Mouse (Mus musculus) adrenal gland, postnatal 25 days (tissue): ENCODE results near the gene Rnf157. TPM values are rescaled to one million over a fixed set of nuclear protein-coding genes. Genes with fewer than 3 reads are reported as not detected.

ENCODE experiments used
- DNase-seq: peaks from one replicate; pipeline ENCODE4 v3.0.0; 2021; ENCODE audit warnings: mixed read lengths
- total RNA-seq: library from RNA; stranded (reverse); gene quantifications from 2 replicates; pipeline ENCODE4 v1.2.3, GENCODE M21; 2021

Rnf157 gene
- total RNA-seq, 1 experiment from 2014 or later = 8.9 TPM

- DNase-seq = no peak
Measured at GRCm38 (mm10) chr11:116298221-116298620, 114.6 kb downstream of the Rnf157 start.

- no peak for DNase-seq
Measured at GRCm38 (mm10) chr11:116297017-116297416, 115.8 kb downstream of the Rnf157 start.

GRCm38 (mm10) chr11:116296191-116296734 lies 116.6 kb downstream of the Rnf157 start:
- no peak for DNase-seq

GRCm38 (mm10) chr11:116294319-116294718 lies 118.5 kb downstream of the Rnf157 start:
- peak; percentile 48 for DNase-seq

GRCm38 (mm10) chr11:116293538-116294137 lies 119.2 kb downstream of the Rnf157 start:
- no peak for DNase-seq

- DNase-seq = no peak
Measured at GRCm38 (mm10) chr11:116292401-116292800, 120.4 kb downstream of the Rnf157 start.

- no peak for DNase-seq
Measured at GRCm38 (mm10) chr11:116290556-116290955, 122.3 kb downstream of the Rnf157 start.

- DNase-seq = no peak
Measured at GRCm38 (mm10) chr11:116287351-116287750, 125.5 kb downstream of the Rnf157 start.

Other genes with a start within 250 kb of the Rnf157 start
- gene Fbf1, start 244.9 kb downstream of the Rnf157 start, total RNA-seq = 47.4 and 53.0 TPM in 2 replicates
- gene Ten1, start 214.2 kb downstream of the Rnf157 start, total RNA-seq = 21.5 and 27.1 TPM in 2 replicates
- gene Acox1, start 214.0 kb downstream of the Rnf157 start, total RNA-seq = 182 and 184 TPM in 2 replicates
- 1.00 and 1.5 TPM in 2 replicates for gene Evpl, start 175.0 kb downstream of the Rnf157 start, total RNA-seq
- gene Srp68, start 138.8 kb downstream of the Rnf157 start, total RNA-seq = 68.1 and 70.9 TPM in 2 replicates
- gene Galr2, start 132.1 kb downstream of the Rnf157 start, total RNA-seq = not detected in 2 replicates
- gene Exoc7, start 105.8 kb downstream of the Rnf157 start, total RNA-seq = 53.6 and 77.1 TPM in 2 replicates
- gene Foxj1, start 77.6 kb downstream of the Rnf157 start, total RNA-seq = 0.15 TPM in 1 of 2 replicates, not detected in the other
- gene Ubald2, start 21.1 kb upstream of the Rnf157 start, total RNA-seq = 27.9 and 48.4 TPM in 2 replicates
- not detected in 2 replicates for gene Qrich2, start 53.2 kb upstream of the Rnf157 start, total RNA-seq
- gene Prpsap1, start 81.2 kb upstream of the Rnf157 start, total RNA-seq = 112 TPM in 2 replicates
- gene Sphk1, start 117.9 kb upstream of the Rnf157 start, total RNA-seq = 0.57 and 1.5 TPM in 2 replicates
- 32.7 and 34.1 TPM in 2 replicates for gene Ube2o, start 168.4 kb upstream of the Rnf157 start, total RNA-seq
- gene Aanat, start 173.4 kb upstream of the Rnf157 start, total RNA-seq = not detected in 2 replicates
- 17.7 and 24.6 TPM in 2 replicates for gene Rhbdf2, start 214.0 kb upstream of the Rnf157 start, total RNA-seq
- gene Prcd, start 240.5 kb upstream of the Rnf157 start, total RNA-seq = 9.2 and 13.0 TPM in 2 replicates
- gene Cygb, start 241.3 kb upstream of the Rnf157 start, total RNA-seq = 18.7 and 25.4 TPM in 2 replicates